Mouse (Mus musculus) CH12.LX (cell line): ENCODE results near the gene Tgfb1.

Experiments used
- CHD1 ChIP-seq: IDR thresholded peaks from 2 replicates; pipeline ENCODE4 v1.6.1; 2012; ENCODE audit warnings: low read depth, low read length, improper control_type of control experiment, inconsistent platforms
- CHD2 ChIP-seq: IDR thresholded peaks from 2 replicates; pipeline ENCODE4 v1.6.1; 2011; ENCODE audit warnings: low read length, improper control_type of control experiment
- CTCF ChIP-seq, 2 experiments: IDR thresholded peaks in 1 of 2; conservative IDR thresholded peaks in 1 of 2; 2 replicates each; pipeline ENCODE4 v1.5.1; 2011 to 2012; ENCODE audit warnings: low read depth in 2 of 2, low read length in 2 of 2, improper control_type of control experiment in 1 of 2, inconsistent platforms in 1 of 2, mild to moderate bottlenecking in 1 of 2, moderate library complexity in 1 of 2
- HCFC1 ChIP-seq: IDR thresholded peaks from 2 replicates; pipeline ENCODE4 v1.6.1; 2012; ENCODE audit warnings: low read depth, mild to moderate bottlenecking, inconsistent platforms, low read length, improper control_type of control experiment
- MAX ChIP-seq: IDR thresholded peaks from 2 replicates; pipeline ENCODE4 v1.6.1; 2011; ENCODE audit warnings: low read length, improper control_type of control experiment
- MAZ ChIP-seq: IDR thresholded peaks from 2 replicates; pipeline ENCODE4 v1.6.1; 2012; ENCODE audit warnings: low read depth, mild to moderate bottlenecking, inconsistent platforms, low read length, improper control_type of control experiment, moderate library complexity
- MYC ChIP-seq: IDR thresholded peaks from 2 replicates; pipeline ENCODE4 v1.6.1; 2011; ENCODE audit warnings: low read depth, mild to moderate bottlenecking, improper control_type of control experiment, low read length
- SIN3A ChIP-seq: IDR thresholded peaks from 2 replicates; pipeline ENCODE4 v1.6.1; 2012; ENCODE audit warnings: low read length, improper control_type of control experiment, inconsistent platforms
- SMC3 ChIP-seq: IDR thresholded peaks from 2 replicates; pipeline ENCODE4 v1.6.1; 2011; ENCODE audit warnings: low read depth, low read length, improper control_type of control experiment
- TCF12 ChIP-seq: IDR thresholded peaks from 2 replicates; pipeline ENCODE4 v1.6.1; 2014; ENCODE audit warnings: low read depth, mild to moderate bottlenecking, inconsistent platforms, low read length, improper control_type of control experiment
- USF2 ChIP-seq: conservative IDR thresholded peaks from 2 replicates; pipeline ENCODE4 v1.6.1; 2011; ENCODE audit warnings: low read depth, low read length, improper control_type of control experiment
- ZKSCAN1 ChIP-seq: IDR thresholded peaks from 2 replicates; pipeline ENCODE4 v1.6.1; 2012; ENCODE audit warnings: low read depth, inconsistent platforms, low read length, improper control_type of control experiment, borderline replicate concordance
- ZMIZ1 ChIP-seq: IDR thresholded peaks from 2 replicates; pipeline ENCODE4 v1.6.1; 2012; ENCODE audit warnings: low read depth, mild to moderate bottlenecking, inconsistent platforms, low read length, improper control_type of control experiment

GRCm38 (mm10) chr7:25671686-25672085, 15.1 kb upstream of the Tgfb1 start:
- no peak for TF ChIP-seq CTCF (conservative IDR thresholded peaks at IDR 0.05 in 1 of 2, IDR thresholded peaks at IDR 0.05 in 1 of 2; ENCODE audit: low read depth in 2 of 2, low read length in 2 of 2)
- TF ChIP-seq SIN3A, result no peak
- no peak for TF ChIP-seq CHD1
- no peak for TF ChIP-seq MAX
- no peak for TF ChIP-seq USF2
- TF ChIP-seq CHD2, result no peak
- TF ChIP-seq HCFC1, result no peak
- TF ChIP-seq ZKSCAN1, result no peak
- TF ChIP-seq SMC3, result no peak
- TF ChIP-seq MAZ, result no peak
- TF ChIP-seq ZMIZ1, result no peak
- no peak for TF ChIP-seq TCF12
- no peak for TF ChIP-seq MYC
